Mouse (Mus musculus) hindbrain, embryonic 11.5 days (tissue): Measurements from ENCODE around the gene Tmod4. TPM values are rescaled to one million over a fixed set of nuclear protein-coding genes. Genes with fewer than 3 reads are reported as not detected.

Experiments used
- ATAC-seq: fragments of 200-750 bp; cut with Nextera tagmentation; 2 replicates; pipeline ENCODE4 v1.8.0; 2017; ENCODE audit warnings: mild to moderate bottlenecking, moderate TSS enrichment, moderate library complexity; ENCODE audit not compliant: low FRiP score
- DNase-seq: peaks from one replicate; pipeline ENCODE4 v3.0.0-alpha.2; 2015; ENCODE audit warnings: low spot score
- H3K27ac ChIP-seq: fragments of 300-500 bp; sonication (generic); 2 replicates; pipeline ENCODE4 v1.5.1; 2014; ENCODE audit warnings: mild to moderate bottlenecking, low read depth, low read length
- H3K27me3 ChIP-seq: fragments of 300-500 bp; sonication (generic); 2 replicates; pipeline ENCODE4 v1.6.1; 2014; ENCODE audit warnings: mild to moderate bottlenecking, low read length, moderate library complexity, mixed read lengths; ENCODE audit not compliant: control insufficient read depth, insufficient read depth
- H3K36me3 ChIP-seq: fragments of 300-500 bp; sonication (generic); 2 replicates; pipeline ENCODE4 v1.6.1; 2014; ENCODE audit warnings: mild to moderate bottlenecking, low read length, moderate library complexity, mixed read lengths; ENCODE audit not compliant: control insufficient read depth, insufficient read depth
- H3K4me1 ChIP-seq: fragments of 300-500 bp; sonication (generic); replicated peaks from 2 replicates; pipeline ENCODE4 v1.6.1; 2014; ENCODE audit warnings: low read length, mixed read lengths; ENCODE audit not compliant: control insufficient read depth, insufficient read depth
- H3K4me2 ChIP-seq: fragments of 300-500 bp; sonication (generic); replicated peaks from 2 replicates; pipeline ENCODE4 v1.6.1; 2014; ENCODE audit warnings: mild to moderate bottlenecking, low read depth, low read length
- H3K4me3 ChIP-seq: fragments of 300-500 bp; sonication (generic); 2 replicates; pipeline ENCODE4 v1.5.1; 2014; ENCODE audit warnings: low read depth, low read length
- H3K9ac ChIP-seq: fragments of 300-500 bp; sonication (generic); 2 replicates; pipeline ENCODE4 v1.6.1; 2014; ENCODE audit warnings: low read depth, low read length
- H3K9me3 ChIP-seq: fragments of 300-500 bp; sonication (generic); 2 replicates; pipeline ENCODE4 v1.6.1; 2016; ENCODE audit warnings: low read length; ENCODE audit not compliant: control insufficient read depth
- WGBS: fragments of 180-500 bp; shearing (Covaris S2); extraction: QIAGEN DNeasy Blood & Tissue Kit; methylation state at CpG from one replicate; pipeline ENCODE4 v1.1.7; 2014; 5-methylcytosine and 5-hydroxymethylcytosine counted together
- polyA plus RNA-seq: library from polyadenylated mRNA; unstranded; fragments of >200 nt; fragmentation: Nextera tagmentation; extraction: Ambion mirVana; gene quantifications from 2 replicates; pipeline ENCODE4 v1.2.1, GENCODE M21; 2014

Tmod4 gene
- polyA plus RNA-seq, 1 experiment from 2014 or later, result 1.1 TPM

DNA sequence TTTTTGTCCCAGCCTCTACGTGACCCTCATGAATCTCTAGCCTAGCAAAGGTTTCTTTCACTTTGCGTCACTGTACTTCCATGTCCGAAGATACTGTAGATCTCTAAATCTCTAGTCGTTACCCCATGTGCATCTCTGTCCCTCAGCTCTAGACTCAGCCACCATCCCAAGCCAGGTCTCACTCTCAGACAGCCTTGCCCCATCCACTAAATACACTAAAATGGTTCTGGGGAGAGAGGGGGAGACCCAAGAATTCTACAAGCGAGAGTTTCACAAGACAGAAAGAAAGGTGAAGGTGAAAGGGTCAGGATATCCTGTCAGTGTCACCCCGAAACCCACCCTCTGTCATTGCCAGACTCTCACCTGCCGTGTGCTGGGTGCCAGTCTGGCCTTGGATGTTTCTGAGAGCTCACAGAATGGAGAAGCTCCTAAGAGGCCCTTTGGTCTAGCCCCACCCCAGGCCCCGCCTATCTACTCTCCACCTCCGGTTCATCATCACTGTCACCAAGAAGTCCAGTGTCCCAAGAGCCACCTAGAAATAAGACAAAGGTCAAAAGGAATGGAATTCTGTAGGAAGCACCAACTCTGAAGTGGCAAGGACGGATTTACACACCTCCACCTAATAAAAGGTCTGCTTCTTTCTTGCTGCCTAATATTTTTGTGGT is 17.8 kb downstream of the Tmod4 start, which contains the start of gene Tnfaip8l2:
Gene Tnfaip8l2 (minus strand): TSS at position 409 of the 665 bp plus-strand sequence.
- ATAC-seq, result no peak
- WGBS, result 85% methylated on average over 10 of the region's 10 CpGs
- H3K4me3 ChIP-seq, result no peak within 1 kb of the TSS

DNA sequence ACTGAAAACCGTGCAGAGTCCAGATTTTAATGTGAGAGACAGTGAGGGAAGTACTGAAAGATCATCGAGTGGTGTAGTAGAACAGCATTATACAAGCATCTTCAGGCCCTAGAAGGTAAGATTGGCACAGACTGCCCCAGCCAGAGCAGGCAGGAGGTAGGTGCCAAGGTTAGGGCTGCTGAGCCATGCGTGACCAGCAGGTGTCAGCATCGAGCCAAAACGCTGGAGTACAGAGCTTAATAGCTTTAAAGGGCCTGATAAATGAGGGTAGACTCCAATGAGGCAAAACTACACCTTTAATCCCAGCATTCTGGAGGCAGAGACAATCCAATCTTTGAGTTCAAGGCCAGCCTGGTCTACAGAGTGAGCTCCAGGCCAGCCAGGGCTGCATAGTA is 18.3 kb downstream of the Tmod4 start:
- H3K36me3 ChIP-seq, result no peaks in the 10 kb centered on the region
- no peaks in the 10 kb centered on the region for H3K4me1 ChIP-seq
- H3K4me2 ChIP-seq, result no peak overlapping the region
- H3K9ac ChIP-seq, result no peak overlapping the region
- ATAC-seq (peak; percentile 75), DNase-seq (peak; percentile 92)
- H3K9me3 ChIP-seq, result no peaks in the 10 kb centered on the region
- no peak overlapping the region for H3K4me3 ChIP-seq
- 9% methylated on average over 5 of the region's 5 CpGs for WGBS
- no peak overlapping the region for H3K27ac ChIP-seq
- no peaks in the 10 kb centered on the region for H3K27me3 ChIP-seq

More for the DNA sequence above, 17.8 kb downstream of the Tmod4 start, which contains the start of gene Tnfaip8l2:
- Histone ChIP-seq H3K27ac (no peak within 1 kb of the TSS), H3K4me1 (no peaks in the 10 kb centered on the region), H3K9ac (no peak within 1 kb of the TSS), H3K36me3 (no peaks in the 10 kb centered on the region), H3K27me3 (no peaks in the 10 kb centered on the region), H3K4me2 (no peak within 1 kb of the TSS), H3K9me3 (no peaks in the 10 kb centered on the region)
- DNase-seq, result no peak

DNA sequence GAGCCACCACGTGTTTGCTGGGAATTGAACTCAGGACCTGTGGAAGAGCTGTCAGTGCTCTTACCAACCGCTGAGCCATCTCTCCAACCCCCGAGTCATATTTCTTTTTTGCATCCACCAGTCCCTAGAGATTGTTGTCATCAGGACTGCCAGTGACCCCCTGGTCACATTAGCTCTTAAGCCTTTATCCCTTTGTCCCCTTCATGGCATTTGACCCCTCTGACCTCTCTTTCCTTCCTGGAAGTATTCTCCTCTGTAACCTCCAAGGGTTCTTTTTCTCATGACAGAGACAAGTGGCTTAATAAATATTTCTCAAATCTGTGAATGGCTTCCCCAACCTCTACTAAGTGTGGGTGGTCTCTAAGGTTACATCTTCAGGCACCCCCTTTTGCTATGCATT is 23.6 kb downstream of the Tmod4 start:
- no peaks in the 10 kb centered on the region for H3K9me3 ChIP-seq

DNA sequence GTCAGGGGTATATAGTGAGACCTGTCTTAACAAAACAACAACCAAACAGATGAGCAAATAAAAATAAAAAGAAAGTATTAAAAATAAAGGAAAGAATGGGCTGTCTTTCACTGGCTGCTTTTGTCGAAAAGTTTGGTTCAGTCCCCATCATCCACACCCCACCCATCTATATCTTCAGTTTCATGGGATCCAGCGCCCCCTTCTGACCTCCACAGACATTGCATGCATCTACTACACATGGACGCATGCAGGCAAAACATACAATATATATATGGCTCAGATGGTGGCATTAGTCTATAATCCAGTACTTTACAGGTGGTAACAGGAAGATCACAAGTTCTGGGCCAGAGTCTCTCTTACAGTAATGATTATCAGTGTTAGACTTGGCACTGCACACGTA is 29.6 kb downstream of the Tmod4 start:
- H3K9me3 ChIP-seq, result no peaks in the 10 kb centered on the region
- no peak for ATAC-seq
- DNase-seq, result peak; percentile 35

More for the DNA sequence above, 23.6 kb downstream of the Tmod4 start:
- Histone ChIP-seq H3K27ac (no peak overlapping the region), H3K27me3 (no peaks in the 10 kb centered on the region), H3K36me3 (no peaks in the 10 kb centered on the region), H3K4me2 (no peak overlapping the region), H3K4me3 (no peak overlapping the region), H3K4me1 (no peaks in the 10 kb centered on the region), H3K9ac (no peak overlapping the region)
- ATAC-seq, result no peak
- 43% methylated on average over 3 of the region's 3 CpGs for WGBS
- no peak for DNase-seq

DNA sequence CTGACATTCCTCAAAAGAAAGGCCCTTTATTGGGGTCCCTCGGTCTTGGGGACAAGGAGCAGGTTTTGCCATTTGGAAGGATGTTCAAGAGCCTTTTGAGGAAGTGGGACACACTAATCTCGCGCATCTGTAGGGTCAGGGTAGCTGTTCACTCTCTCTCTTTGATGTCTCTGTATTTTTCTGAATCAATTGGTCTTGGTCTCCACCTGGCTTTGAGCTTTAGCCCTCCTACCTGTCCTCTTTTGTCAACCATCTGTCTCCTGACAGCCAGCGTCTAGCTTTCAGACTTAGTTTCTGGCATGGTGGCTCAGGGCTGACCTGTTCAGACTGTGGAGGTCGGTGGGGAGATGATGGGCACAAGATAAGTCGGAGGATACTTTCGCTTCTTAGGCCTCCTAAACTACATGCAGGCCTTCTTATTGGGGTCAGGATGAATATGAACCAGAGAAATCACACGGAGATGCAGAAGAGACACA is 35.3 kb downstream of the Tmod4 start:
- H3K36me3 ChIP-seq, result no peaks in the 10 kb centered on the region
- H3K4me2 ChIP-seq, result peak overlapping the region; percentile 70
- no peak for DNase-seq
- H3K27ac ChIP-seq, result no peak overlapping the region
- peak overlapping the region; percentile 85 for H3K4me3 ChIP-seq
- WGBS, result 18% methylated on average over 8 of the region's 8 CpGs
- H3K4me1 ChIP-seq, result peaks cover 14% of the 10 kb centered on the region
- peaks cover 2% of the 10 kb centered on the region; the same call in 1 of the 2 replicates for H3K27me3 ChIP-seq
- ATAC-seq, result no peak
- peak overlapping the region; percentile 82 for H3K9ac ChIP-seq
- H3K9me3 ChIP-seq, result no peaks in the 10 kb centered on the region

More for the DNA sequence above, 29.6 kb downstream of the Tmod4 start:
- H3K9ac ChIP-seq, result no peak overlapping the region
- H3K36me3 ChIP-seq, result no peaks in the 10 kb centered on the region
- no peak overlapping the region for H3K27ac ChIP-seq
- no peaks in the 10 kb centered on the region for H3K4me1 ChIP-seq
- no peaks in the 10 kb centered on the region; the same call in 1 of the 2 replicates for H3K27me3 ChIP-seq
- H3K4me3 ChIP-seq, result no peak overlapping the region
- WGBS, result 57% methylated on average over 4 of the region's 4 CpGs
- H3K4me2 ChIP-seq, result no peak overlapping the region

DNA sequence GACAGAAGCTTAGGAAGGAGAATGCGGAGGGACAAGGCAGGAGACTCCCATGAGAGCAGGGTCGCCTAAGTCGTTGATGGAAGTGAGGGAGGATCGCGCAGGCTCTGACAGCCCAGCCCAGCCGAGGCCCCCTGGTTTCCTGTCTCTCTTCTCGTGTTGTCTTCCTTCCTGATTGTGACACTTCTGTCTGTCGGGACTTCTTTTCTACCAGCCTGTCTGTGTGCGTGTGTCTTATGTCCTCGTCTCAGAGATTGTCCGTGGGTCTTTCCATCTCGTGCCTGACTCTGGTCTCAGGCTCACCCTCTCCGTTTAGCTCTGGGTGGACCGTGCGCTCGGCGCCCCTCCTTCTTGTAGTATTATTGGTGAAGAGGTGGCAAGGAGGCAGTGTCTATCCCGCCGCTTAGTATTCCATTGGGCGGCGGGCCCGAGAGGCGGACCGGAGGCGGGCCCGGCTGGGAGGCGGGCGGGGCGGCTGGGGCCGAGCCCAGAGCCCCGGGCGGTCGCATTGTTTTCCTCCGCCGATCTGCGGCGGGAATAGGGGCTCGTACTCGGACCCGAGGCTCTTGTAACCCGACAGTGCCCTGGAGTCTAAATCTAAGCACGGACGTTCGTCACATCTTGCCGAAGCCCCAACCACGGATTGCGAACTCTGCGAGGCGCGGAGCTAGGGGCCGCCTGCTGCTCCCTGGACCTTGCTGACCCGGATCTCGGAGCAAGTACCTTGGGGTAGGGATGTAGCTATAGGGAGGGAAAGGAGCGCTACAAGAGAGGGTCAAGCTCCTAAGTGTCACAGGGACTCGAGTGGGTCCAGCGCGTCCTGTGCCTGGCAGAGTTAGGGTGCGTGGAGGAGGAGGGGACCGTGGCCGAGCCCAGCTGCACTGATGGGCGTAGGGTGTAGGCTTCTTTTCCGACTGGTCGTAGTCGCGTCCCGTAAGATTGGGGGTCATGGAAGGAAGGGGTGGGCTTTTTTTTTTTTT is 36.0 kb downstream of the Tmod4 start, which contains the start of gene Sema6c:
Gene Sema6c (plus strand): TSS at position 471 of the 977 bp plus-strand sequence.
- Histone ChIP-seq H3K27ac (peak within 1 kb of the TSS; percentile 79), H3K36me3 (no peaks in the 10 kb centered on the region), H3K9ac (peak within 1 kb of the TSS; percentile 82), H3K4me1 (peaks cover 14% of the 10 kb centered on the region), H3K9me3 (no peaks in the 10 kb centered on the region), H3K4me2 (peak within 1 kb of the TSS; percentile 70), H3K4me3 (peak within 1 kb of the TSS; percentile 85), H3K27me3 (peaks cover 2% of the 10 kb centered on the region; the same call in 1 of the 2 replicates)
- peak; percentile 95 for ATAC-seq
- peak; percentile 94 for DNase-seq
- under 1% methylated on average over 62 of the region's 66 CpGs for WGBS

DNA sequence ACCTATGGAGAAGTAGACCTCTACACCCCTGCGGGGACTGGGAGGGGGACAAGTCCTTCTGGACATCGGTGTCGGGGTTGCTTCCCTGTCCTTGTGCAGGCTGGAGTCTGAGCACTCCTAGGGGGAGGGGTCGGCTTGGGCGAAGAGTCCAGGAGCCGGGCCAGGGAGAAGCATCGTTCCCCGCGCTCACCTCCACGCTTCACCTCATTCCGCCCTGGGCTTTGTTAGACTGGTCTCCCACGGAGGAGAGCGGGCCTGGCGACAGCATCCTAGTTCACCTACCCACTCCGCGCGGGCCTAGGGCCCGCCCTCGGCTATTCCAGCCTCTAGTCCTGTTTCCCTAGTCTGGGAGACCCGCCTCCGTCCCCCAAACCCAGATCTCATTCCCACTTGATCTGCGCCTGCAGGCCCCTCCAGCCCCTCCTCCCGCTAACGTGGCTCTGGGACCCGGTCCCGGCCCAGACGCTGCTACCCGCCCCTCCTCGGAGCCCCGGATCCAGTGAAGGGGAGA is 36.8 kb downstream of the Tmod4 start:
- Histone ChIP-seq H3K36me3 (no peaks in the 10 kb centered on the region), H3K4me1 (peaks cover 14% of the 10 kb centered on the region), H3K9ac (peak overlapping the region; percentile 82), H3K4me2 (peak overlapping the region; percentile 70), H3K9me3 (no peaks in the 10 kb centered on the region), H3K27me3 (peaks cover 2% of the 10 kb centered on the region; the same call in 1 of the 2 replicates), H3K4me3 (peak overlapping the region; percentile 85), H3K27ac (peak overlapping the region; percentile 79)
- peak; percentile 61 for DNase-seq
- WGBS, result under 1% methylated on average over 30 of the region's 30 CpGs
- ATAC-seq, result peak; percentile 22

DNA sequence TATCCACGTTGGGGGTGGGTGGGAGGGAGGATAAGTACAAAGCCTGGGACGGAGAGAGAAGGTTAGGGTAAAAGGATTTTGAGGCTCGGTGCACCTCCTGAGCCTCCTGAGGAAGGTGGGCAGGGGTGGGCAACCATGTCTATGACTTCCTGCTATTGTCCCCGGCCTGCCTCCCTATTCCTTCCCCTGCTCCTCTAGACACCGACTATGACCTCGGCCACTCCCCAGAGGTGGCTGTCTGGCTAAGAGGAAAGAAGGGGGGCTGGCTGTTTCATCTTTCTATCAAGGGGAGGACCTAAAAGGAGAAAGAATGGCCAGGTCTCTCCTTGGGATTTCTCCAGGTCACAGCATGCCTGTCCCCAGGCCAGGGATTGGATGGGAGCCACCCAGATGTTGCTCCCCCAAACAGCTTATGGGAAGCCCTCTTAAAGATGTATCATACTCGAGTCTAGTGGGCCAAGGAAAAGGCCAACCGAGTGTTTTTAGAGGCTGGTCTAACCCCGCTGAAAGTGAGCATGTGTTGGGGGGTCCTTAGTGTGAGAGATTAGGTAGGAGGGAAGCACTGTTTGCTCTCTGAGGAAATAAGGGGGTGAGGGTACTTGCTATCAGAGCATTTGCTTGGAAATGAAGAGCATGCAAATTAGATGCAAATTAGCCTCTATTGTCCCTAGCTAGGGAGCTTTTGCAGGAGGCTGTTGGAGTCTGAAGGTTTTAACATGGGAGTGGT is 37.5 kb downstream of the Tmod4 start:
- H3K9me3 ChIP-seq, result no peaks in the 10 kb centered on the region
- peak overlapping the region; percentile 85 for H3K4me3 ChIP-seq
- peak overlapping the region; percentile 70 for H3K4me2 ChIP-seq
- DNase-seq (peak; percentile 43), ATAC-seq (0 out of 2 replicates have a peak, but pooled peaks have one; percentile 2)
- peak overlapping the region; percentile 82 for H3K9ac ChIP-seq
- WGBS, result 5% methylated on average over 9 of the region's 9 CpGs
- H3K36me3 ChIP-seq, result no peaks in the 10 kb centered on the region
- H3K4me1 ChIP-seq, result peaks cover 14% of the 10 kb centered on the region
- peaks cover 2% of the 10 kb centered on the region; the same call in 1 of the 2 replicates for H3K27me3 ChIP-seq
- H3K27ac ChIP-seq, result peak overlapping the region; percentile 79
